Mouse (Mus musculus): ENCODE measurements around the gene Rusc2.

- TF ChIP-seq GATA1 (IDR thresholded peaks at IDR 0.05; ENCODE audit: low read length) (no peak), TAL1 (IDR thresholded peaks at IDR 0.05; ENCODE audit: low read length) (no peak)
These were observed 31.7 kb upstream of the Rusc2 start for GRCm38 (mm10) chr4:43350038-43350560.
